Mouse (Mus musculus): ENCODE measurements around the gene Adra1d. TPM values are rescaled to one million over a fixed set of nuclear protein-coding genes. Genes with fewer than 3 reads are reported as not detected.

The Adra1d gene
- polyA plus RNA-seq, 2 experiments: 0.63 to 1.0 TPM

DNA sequence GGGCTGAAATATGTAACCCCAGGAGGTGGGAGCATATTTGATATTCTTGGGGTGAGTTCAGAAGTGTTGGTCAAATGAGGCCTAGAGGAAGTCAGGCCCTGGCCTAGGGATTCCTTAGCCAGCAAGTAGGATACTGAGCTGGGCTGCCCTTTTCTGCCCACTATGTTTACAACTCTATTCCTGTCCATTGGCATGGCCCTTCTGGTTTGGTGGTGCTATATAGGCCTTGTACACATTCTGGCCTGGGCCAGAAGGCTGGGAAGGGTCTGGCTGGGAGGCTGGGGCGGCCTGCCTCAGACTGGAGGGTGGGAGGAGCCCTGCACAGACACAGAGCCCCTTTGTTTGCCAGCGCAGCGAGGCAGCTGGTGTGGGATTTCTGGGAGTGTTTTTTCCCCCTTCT is 55.7 kb downstream of the Adra1d start:
- Histone ChIP-seq H3K27ac (replicated peaks; ENCODE audit: low read depth, low read length) (peak overlapping the region; percentile 93), H3K27me3 (ENCODE audit: control insufficient read depth, insufficient read depth, low read length) (no peaks in the 10 kb centered on the region), H3K9ac (ENCODE audit: low read depth, low read length, severe bottlenecking) (peak overlapping the region; percentile 36), H3K9me3 (ENCODE audit: control insufficient read depth, low read length) (no peaks in the 10 kb centered on the region), H3K4me1 (ENCODE audit: control insufficient read depth, insufficient read depth, low read length) (peaks cover 54% of the 10 kb centered on the region), H3K4me3 (replicated peaks; ENCODE audit: low read length) (no peak overlapping the region), H3K36me3 (ENCODE audit: control insufficient read depth, insufficient read depth, low read length) (no peaks in the 10 kb centered on the region), H3K4me2 (replicated peaks; ENCODE audit: low read depth, low read length, severe bottlenecking) (0 out of 2 replicates have a peak overlapping the region, but pooled peaks have one; percentile 11)
- WGBS: 11% methylated on average over 3 of the region's 3 CpGs
- no peak for TF ChIP-seq POLR2A (IDR thresholded peaks at IDR 0.05; ENCODE audit: borderline replicate concordance, extremely low read depth, insufficient read depth, insufficient read length)
- peak; percentile 73; the same call in 1 of the 2 replicates for ATAC-seq (ENCODE audit: low FRiP score, low read depth)
- peak; percentile 51 for DNase-seq (ENCODE audit: low spot score)

- H3K9me3 ChIP-seq (ENCODE audit: control insufficient read depth, low read length): no peaks in the 10 kb centered on the region
- no peak for TF ChIP-seq POLR2A (IDR thresholded peaks at IDR 0.05; ENCODE audit: borderline replicate concordance, extremely low read depth, insufficient read depth, insufficient read length)
- no peak for DNase-seq (ENCODE audit: low spot score)
- H3K4me2 ChIP-seq (replicated peaks; ENCODE audit: low read depth, low read length, severe bottlenecking): no peak overlapping the region
- H3K9ac ChIP-seq (ENCODE audit: low read depth, low read length, severe bottlenecking): no peak overlapping the region
- no peaks in the 10 kb centered on the region for H3K27me3 ChIP-seq (ENCODE audit: control insufficient read depth, insufficient read depth, low read length)
- no peak overlapping the region for H3K4me3 ChIP-seq (replicated peaks; ENCODE audit: low read length)
- ATAC-seq (ENCODE audit: low FRiP score, low read depth): no peak
- H3K36me3 ChIP-seq (ENCODE audit: control insufficient read depth, insufficient read depth, low read length): no peaks in the 10 kb centered on the region
- H3K4me1 ChIP-seq (ENCODE audit: control insufficient read depth, insufficient read depth, low read length): peaks cover 61% of the 10 kb centered on the region
- no peak overlapping the region for H3K27ac ChIP-seq (replicated peaks; ENCODE audit: low read depth, low read length)
These were observed 56.7 kb downstream of the Adra1d start for GRCm38 (mm10) chr2:131505431-131505830.

DNA sequence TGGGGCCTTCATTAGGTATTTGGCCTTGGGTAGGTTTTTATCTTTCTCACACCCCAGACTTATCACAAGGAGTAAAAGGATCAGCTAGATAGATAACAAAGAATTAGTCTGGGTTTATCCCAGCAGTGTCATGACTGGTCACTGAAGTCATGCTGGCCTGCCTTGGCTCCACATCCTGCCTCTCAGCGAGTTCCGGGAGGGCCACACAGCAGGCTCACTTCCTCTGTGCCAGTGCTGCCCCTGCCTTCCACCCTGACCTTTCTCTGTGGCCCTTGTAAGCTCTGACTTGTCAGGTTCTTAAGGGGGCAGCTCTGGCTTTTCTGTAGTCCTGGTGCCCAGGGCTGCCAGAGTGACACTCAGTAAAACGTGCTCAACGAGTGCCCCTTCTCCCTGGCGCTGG is 59.5 kb downstream of the Adra1d start:
- Histone ChIP-seq H3K4me2 (replicated peaks; ENCODE audit: low read depth, low read length, severe bottlenecking) (no peak overlapping the region), H3K27me3 (ENCODE audit: control insufficient read depth, insufficient read depth, low read length) (no peaks in the 10 kb centered on the region), H3K36me3 (ENCODE audit: control insufficient read depth, insufficient read depth, low read length) (no peaks in the 10 kb centered on the region), H3K4me3 (replicated peaks; ENCODE audit: low read length) (no peak overlapping the region), H3K27ac (replicated peaks; ENCODE audit: low read depth, low read length) (no peak overlapping the region), H3K4me1 (ENCODE audit: control insufficient read depth, insufficient read depth, low read length) (peaks cover 66% of the 10 kb centered on the region), H3K9ac (ENCODE audit: low read depth, low read length, severe bottlenecking) (no peak overlapping the region), H3K9me3 (ENCODE audit: control insufficient read depth, low read length) (no peaks in the 10 kb centered on the region)
- no peak for DNase-seq (ENCODE audit: low spot score)
- no peak for TF ChIP-seq POLR2A (IDR thresholded peaks at IDR 0.05; ENCODE audit: borderline replicate concordance, extremely low read depth, insufficient read depth, insufficient read length)
- 70% methylated on average over 5 of the region's 5 CpGs for WGBS
- no peak for ATAC-seq (ENCODE audit: low FRiP score, low read depth)

DNA sequence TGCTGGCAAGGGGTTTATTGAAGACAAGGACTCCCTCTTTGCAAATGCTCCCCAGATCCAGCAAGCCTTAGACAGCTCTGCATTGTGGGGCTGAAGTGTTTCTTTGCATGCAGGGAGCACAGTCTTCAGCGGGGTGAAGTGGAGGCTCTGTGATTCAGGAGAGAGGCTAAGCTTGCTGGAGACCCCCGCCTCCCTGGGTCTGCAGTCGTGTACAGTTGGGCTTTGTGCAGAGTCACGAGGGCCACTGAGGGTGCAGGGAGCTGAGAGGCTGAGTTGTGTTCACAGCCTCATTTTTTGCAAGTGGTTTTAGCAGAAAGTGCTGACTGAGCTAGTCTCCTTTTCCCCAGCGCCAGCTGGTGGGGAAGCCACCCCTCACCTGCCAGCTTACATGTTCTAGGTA is 60.2 kb downstream of the Adra1d start:
- no peaks in the 10 kb centered on the region for H3K36me3 ChIP-seq (ENCODE audit: control insufficient read depth, insufficient read depth, low read length)
- no peak for DNase-seq (ENCODE audit: low spot score)

GRCm38 (mm10) chr2:131499290-131499845 is 62.7 kb downstream of the Adra1d start:
- no peaks in the 10 kb centered on the region for H3K36me3 ChIP-seq (ENCODE audit: control insufficient read depth, insufficient read depth, low read length)
- H3K4me2 ChIP-seq (replicated peaks; ENCODE audit: low read depth, low read length, severe bottlenecking): no peak overlapping the region
- H3K27me3 ChIP-seq (ENCODE audit: control insufficient read depth, insufficient read depth, low read length): no peaks in the 10 kb centered on the region
- no peak for ATAC-seq (ENCODE audit: low FRiP score, low read depth)
- H3K27ac ChIP-seq (replicated peaks; ENCODE audit: low read depth, low read length): no peak overlapping the region
- no peaks in the 10 kb centered on the region for H3K9me3 ChIP-seq (ENCODE audit: control insufficient read depth, low read length)
- TF ChIP-seq POLR2A (IDR thresholded peaks at IDR 0.05; ENCODE audit: borderline replicate concordance, extremely low read depth, insufficient read depth, insufficient read length): no peak
- DNase-seq (ENCODE audit: low spot score): no peak
- no peak overlapping the region for H3K4me3 ChIP-seq (replicated peaks; ENCODE audit: low read length)
- peaks cover 49% of the 10 kb centered on the region for H3K4me1 ChIP-seq (ENCODE audit: control insufficient read depth, insufficient read depth, low read length)
- H3K9ac ChIP-seq (ENCODE audit: low read depth, low read length, severe bottlenecking): no peak overlapping the region
- 64% methylated on average over 5 of the region's 5 CpGs for WGBS

More for the DNA sequence above, 60.2 kb downstream of the Adra1d start:
- Histone ChIP-seq H3K4me1 (ENCODE audit: control insufficient read depth, insufficient read depth, low read length) (peaks cover 63% of the 10 kb centered on the region), H3K27ac (replicated peaks; ENCODE audit: low read depth, low read length) (0 out of 2 replicates have a peak overlapping the region, but pooled peaks have one; percentile 41), H3K27me3 (ENCODE audit: control insufficient read depth, insufficient read depth, low read length) (no peaks in the 10 kb centered on the region), H3K9ac (ENCODE audit: low read depth, low read length, severe bottlenecking) (no peak overlapping the region), H3K4me2 (replicated peaks; ENCODE audit: low read depth, low read length, severe bottlenecking) (no peak overlapping the region), H3K4me3 (replicated peaks; ENCODE audit: low read length) (no peak overlapping the region), H3K9me3 (ENCODE audit: control insufficient read depth, low read length) (no peaks in the 10 kb centered on the region)
- WGBS: 40% methylated on average over 5 of the region's 5 CpGs
- ATAC-seq (ENCODE audit: low FRiP score, low read depth): no peak
- no peak for TF ChIP-seq POLR2A (IDR thresholded peaks at IDR 0.05; ENCODE audit: borderline replicate concordance, extremely low read depth, insufficient read depth, insufficient read length)
